Mouse (Mus musculus): ENCODE results near the gene Fancc.

Fancc gene

GRCm38 (mm10) chr13:63258167-63258582 lies 238.9 kb downstream of the Fancc start:
- DNase-seq = no peak

GRCm38 (mm10) chr13:63256807-63257206 lies 240.3 kb downstream of the Fancc start:
- DNase-seq = no peak

- no peak for DNase-seq
Observed at GRCm38 (mm10) chr13:63256146-63256545, 240.9 kb downstream of the Fancc start.

- no peak for DNase-seq
Observed at GRCm38 (mm10) chr13:63255519-63256011, 241.5 kb downstream of the Fancc start.

- no peak for DNase-seq
Observed at GRCm38 (mm10) chr13:63253886-63254636, 243.0 kb downstream of the Fancc start.

- DNase-seq = no peak
Observed at GRCm38 (mm10) chr13:63253147-63253546, 243.9 kb downstream of the Fancc start.

- DNase-seq = no peak
Observed at GRCm38 (mm10) chr13:63252295-63253010, 244.6 kb downstream of the Fancc start.

- DNase-seq = no peak
Observed at GRCm38 (mm10) chr13:63251118-63251889, 245.8 kb downstream of the Fancc start.

GRCm38 (mm10) chr13:63250441-63250980 lies 246.6 kb downstream of the Fancc start:
- DNase-seq = no peak

- DNase-seq = no peak
Observed at GRCm38 (mm10) chr13:63249741-63250431, 247.2 kb downstream of the Fancc start.

- no peak for DNase-seq
Observed at GRCm38 (mm10) chr13:63249171-63249570, 247.9 kb downstream of the Fancc start.

GRCm38 (mm10) chr13:63248318-63248717 lies 248.8 kb downstream of the Fancc start:
- DNase-seq = no peak

- no peak for DNase-seq
Observed at GRCm38 (mm10) chr13:63247631-63248030, 249.4 kb downstream of the Fancc start.

- DNase-seq = no peak
Observed at GRCm38 (mm10) chr13:63247041-63247440, 250.0 kb downstream of the Fancc start.

- no peak for DNase-seq
Observed at GRCm38 (mm10) chr13:63246332-63246940, 250.6 kb downstream of the Fancc start.

- DNase-seq = no peak
Observed at GRCm38 (mm10) chr13:63245812-63246211, 251.3 kb downstream of the Fancc start.

GRCm38 (mm10) chr13:63245218-63245617 lies 251.9 kb downstream of the Fancc start:
- no peak for DNase-seq

- no peak for DNase-seq
Observed at GRCm38 (mm10) chr13:63244425-63244824, 252.7 kb downstream of the Fancc start.

GRCm38 (mm10) chr13:63243586-63243985 lies 253.5 kb downstream of the Fancc start:
- DNase-seq = no peak

- no peak for DNase-seq
Observed at GRCm38 (mm10) chr13:63242401-63243192, 254.5 kb downstream of the Fancc start.

GRCm38 (mm10) chr13:63241665-63242064 lies 255.4 kb downstream of the Fancc start:
- no peak for DNase-seq

Data from cerebellum, adult 11 months (tissue).